ENCODE assay signal across 9 mouse cellular contexts in the genomic region with DNA sequence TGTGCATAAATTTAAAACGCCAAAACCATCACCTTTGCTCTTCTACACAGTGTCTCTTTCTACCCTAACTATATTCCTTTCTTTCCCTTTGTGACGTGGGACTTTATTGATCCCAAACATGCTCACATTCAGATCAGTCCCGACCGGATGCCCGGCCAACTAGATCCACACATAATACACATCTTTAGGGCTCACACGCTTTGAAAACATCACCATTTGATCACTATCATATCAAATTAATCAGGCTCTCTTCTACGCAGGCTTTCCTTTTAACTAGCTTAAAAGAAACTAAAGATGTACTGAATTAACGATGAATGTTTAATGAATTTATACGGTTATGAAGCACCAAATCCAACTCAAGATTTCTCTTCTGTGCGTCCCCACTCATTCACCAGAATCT. TPM values are rescaled to one million over a fixed set of nuclear protein-coding genes. Genes with fewer than 3 reads are reported as not detected.
A peak's percentile ranks its signal among the peaks of the same experiment; 100 is the strongest.
DNase-seq lines count a peak whose midpoint lies in the region; ATAC-seq and TF ChIP-seq lines count a peak whose summit lies in the region.
"Had no signal": no experiment of that assay in that cellular context is flagged by ENCODE, and none has a peak within 500 bp of the region (broad histone marks: within the 10 kb centered on the region; RNA-seq: fewer than 3 reads in every experiment).

No protein-coding gene starts in this region.

- H3K4me1 ChIP-seq in heart, postnatal 0 days (ENCODE audit: control insufficient read depth, insufficient read depth) = 0 out of 2 replicates have a peak, but pooled peaks cover 6% of the 10 kb centered on the region
- H3K4me1 ChIP-seq in embryonic facial prominence, embryonic 10.5 days = peaks cover 30% of the 10 kb centered on the region
- H3K4me1 ChIP-seq in intestine, embryonic 15.5 days (replicated peaks) = 0 out of 2 replicates have a peak, but pooled peaks cover 3% of the 10 kb centered on the region

- no peak for TF ChIP-seq CTCF in heart, postnatal 0 days (IDR thresholded peaks at IDR 0.05; ENCODE audit: low read depth)

- no peaks in the 10 kb centered on the region for H3K9me3 ChIP-seq in heart, postnatal 0 days (replicated peaks; ENCODE audit: control insufficient read depth, low read length)
- H3K9me3 ChIP-seq in embryonic facial prominence, embryonic 10.5 days = no peaks in the 10 kb centered on the region
- no peaks in the 10 kb centered on the region for H3K9me3 ChIP-seq in intestine, embryonic 15.5 days

- no peaks in the 10 kb centered on the region for H3K36me3 ChIP-seq in heart, postnatal 0 days (replicated peaks; ENCODE audit: control insufficient read depth, insufficient read depth, low read length)
- no peaks in the 10 kb centered on the region for H3K36me3 ChIP-seq in embryonic facial prominence, embryonic 10.5 days (replicated peaks)
- no peaks in the 10 kb centered on the region for H3K36me3 ChIP-seq in intestine, embryonic 15.5 days

- WGBS in heart, postnatal 0 days = 47% methylated on average over 10 of the region's 10 CpGs
- 2% methylated on average over 10 of the region's 10 CpGs for WGBS in embryonic facial prominence, embryonic 10.5 days
- WGBS in intestine, embryonic 15.5 days = 17% methylated on average over 10 of the region's 10 CpGs

- peaks cover 20% of the 10 kb centered on the region for H3K27me3 ChIP-seq in heart, postnatal 0 days (ENCODE audit: control insufficient read depth, insufficient read depth, low read length)
- H3K27me3 ChIP-seq in embryonic facial prominence, embryonic 10.5 days (replicated peaks; ENCODE audit: low read depth, poor library complexity, severe bottlenecking) = no peaks in the 10 kb centered on the region
- no peaks in the 10 kb centered on the region for H3K27me3 ChIP-seq in intestine, embryonic 15.5 days (replicated peaks)

- H3K4me2 ChIP-seq in heart, postnatal 0 days (ENCODE audit: low read depth, low read length) = peak overlapping the region; percentile 98
- H3K4me2 ChIP-seq in intestine, embryonic 15.5 days (replicated peaks) = peak overlapping the region; percentile 92

- no peak for DNase-seq in heart, postnatal 0 days (ENCODE audit: low spot score)
- no peak for DNase-seq in heart, postnatal 14 days
- DNase-seq in embryonic facial prominence, embryonic 10.5 days (ENCODE audit: low spot score) = no peak
- DNase-seq in naive thymus-derived CD4-positive, alpha-beta T cell, adult 2 months (ENCODE audit: low read depth) = peak; percentile 16
- no peak for DNase-seq in adrenal gland, adult 18-20 months (ENCODE audit: low spot score in 2 of 2)
- no peak for DNase-seq in right cerebral cortex, postnatal 10 days (ENCODE audit: low spot score in 2 of 2)
- DNase-seq in testis, postnatal 10 days (ENCODE audit: low spot score) = no peak

- H3K9ac ChIP-seq in heart, postnatal 0 days (replicated peaks; ENCODE audit: low read depth, low read length) = no peak overlapping the region
- H3K9ac ChIP-seq in intestine, embryonic 15.5 days = no peak overlapping the region

- H3K4me3 ChIP-seq in heart, postnatal 0 days (ENCODE audit: low read depth, low read length) = peak overlapping the region; percentile 97
- peak overlapping the region; percentile 92 for H3K4me3 ChIP-seq in embryonic facial prominence, embryonic 10.5 days
- H3K4me3 ChIP-seq in intestine, embryonic 15.5 days (replicated peaks) = peak overlapping the region; percentile 89

- H3K27ac ChIP-seq in heart, postnatal 0 days (ENCODE audit: low read depth) = no peak overlapping the region
- no peak overlapping the region for H3K27ac ChIP-seq in embryonic facial prominence, embryonic 10.5 days (replicated peaks)
- H3K27ac ChIP-seq in intestine, embryonic 15.5 days = no peak overlapping the region

- intact Hi-C loops in heart, postnatal 14 days (cut with DNase I) = loop anchor here (10.0 kb wide), 1 partner anchor 260 kb away; no protein-coding TSS in a partner anchor

- ATAC-seq in heart, postnatal 0 days (ENCODE audit: insufficient read depth, low read depth) = no peak
- ATAC-seq in intestine, embryonic 15.5 days = no peak

- no peak for TF ChIP-seq EP300 in heart, postnatal 0 days (IDR thresholded peaks at IDR 0.05; ENCODE audit: low read depth)

RNA-seq across cellular contexts. Expression of a gene that starts 2.9 kb away (rescaled TPM):
- 0.99 and 8.7 TPM in 2 replicates for total RNA-seq in heart, postnatal 0 days (2014; rRNA removed; ENCODE audit: low replicate concordance)
- 0.21 and 0.31 TPM in 2 replicates for polyA plus RNA-seq in heart, postnatal 0 days (2015; fragmentation: Nextera tagmentation; extraction: Ambion mirVana)
- 1 to 10 TPM; 1.2 to 1.3 TPM for total RNA-seq in heart, postnatal 14 days (2021)
- polyA plus RNA-seq in embryonic facial prominence, embryonic 10.5 days (2016; fragmentation: Nextera tagmentation; extraction: Ambion mirVana) = 4.9 and 8.5 TPM in 2 replicates
- polyA plus RNA-seq in intestine, embryonic 15.5 days (2015; fragmentation: Nextera tagmentation; extraction: Ambion mirVana) = 1.7 and 1.9 TPM in 2 replicates
- total RNA-seq in adrenal gland, adult 18-20 months (2021) = 1 to 10 TPM; 6.7 to 8.5 TPM

RNA-seq across cellular contexts. Expression of a gene that starts 7.2 kb away (rescaled TPM):
- total RNA-seq in heart, postnatal 0 days (2014; rRNA removed; ENCODE audit: low replicate concordance) = 12.7 and 19.5 TPM in 2 replicates
- 3.3 and 3.4 TPM in 2 replicates for polyA plus RNA-seq in heart, postnatal 0 days (2015; fragmentation: Nextera tagmentation; extraction: Ambion mirVana)
- 10 to 100 TPM; 11.6 to 11.8 TPM for total RNA-seq in heart, postnatal 14 days (2021)
- polyA plus RNA-seq in embryonic facial prominence, embryonic 10.5 days (2016; fragmentation: Nextera tagmentation; extraction: Ambion mirVana) = 1.3 and 1.9 TPM in 2 replicates
- polyA plus RNA-seq in intestine, embryonic 15.5 days (2015; fragmentation: Nextera tagmentation; extraction: Ambion mirVana) = 2.3 and 2.5 TPM in 2 replicates
- total RNA-seq in adrenal gland, adult 18-20 months (2021) = 10 to 100 TPM in 1 of 2 experiments, 1 to 10 TPM in 1; 6.3 to 12.2 TPM
- total RNA-seq: common myeloid progenitor, adult 5-6 weeks had no signal
